Mouse (Mus musculus) regulatory T cell (primary cell): ENCODE measurements around the gene Jag2.

Experiments
- in situ Hi-C: fragments of 300-600 bp; cut with MboI, MseI; formaldehyde crosslinking; loops from one replicate; pipeline ENCODE4 v1.15.1; 2025; ENCODE audit warnings: high pct_unique_total_duplicates

Jag2 gene

DNA sequence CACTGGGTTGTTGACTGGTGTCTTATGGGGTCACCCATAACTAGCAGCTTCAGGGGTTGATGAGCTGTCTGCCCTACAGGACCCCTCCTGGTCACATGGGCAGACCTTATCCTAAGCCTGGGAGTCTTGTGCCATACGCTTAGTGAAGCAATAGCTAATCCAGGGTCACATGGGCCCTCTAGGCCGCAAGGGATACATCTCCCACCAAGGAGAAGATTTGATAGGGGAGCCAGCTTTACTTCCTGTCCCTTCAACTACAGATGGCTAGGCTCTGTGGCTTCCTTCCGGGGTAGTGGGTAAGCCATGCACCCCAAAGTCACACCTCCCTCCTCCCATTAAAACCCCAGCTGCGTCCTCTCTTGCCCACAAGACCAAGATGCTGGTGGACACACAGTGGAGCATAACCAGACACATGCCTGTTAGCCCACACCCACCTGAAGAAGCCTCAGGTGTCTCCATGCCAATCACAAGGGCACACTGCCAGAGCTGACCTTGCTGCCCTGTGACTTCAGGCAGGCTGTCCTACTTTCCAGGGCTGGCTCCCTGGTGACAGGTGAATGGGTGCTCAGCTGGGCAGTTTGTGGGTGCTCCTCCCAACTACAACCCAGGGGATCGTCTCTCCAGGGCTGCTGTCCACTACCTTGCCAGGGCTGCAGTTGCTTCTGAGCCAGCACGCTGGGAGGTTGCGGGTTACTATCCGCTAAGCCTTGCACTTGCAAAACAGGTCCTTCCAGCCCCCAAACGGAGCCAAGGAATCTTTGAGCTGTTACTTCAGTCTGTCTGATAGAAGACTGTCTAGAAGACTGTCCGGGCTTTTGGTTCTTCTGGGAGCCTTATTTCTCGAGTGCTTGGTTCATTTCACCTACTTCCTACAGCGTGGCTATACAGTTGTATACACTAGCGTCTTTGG is 61.1 kb downstream of the Jag2 start, which contains the start of gene Gpr132:
Gpr132 (minus strand) TSS at position 51 of the 910 bp plus-strand sequence.
- in situ Hi-C loops = no loop called here

DNA sequence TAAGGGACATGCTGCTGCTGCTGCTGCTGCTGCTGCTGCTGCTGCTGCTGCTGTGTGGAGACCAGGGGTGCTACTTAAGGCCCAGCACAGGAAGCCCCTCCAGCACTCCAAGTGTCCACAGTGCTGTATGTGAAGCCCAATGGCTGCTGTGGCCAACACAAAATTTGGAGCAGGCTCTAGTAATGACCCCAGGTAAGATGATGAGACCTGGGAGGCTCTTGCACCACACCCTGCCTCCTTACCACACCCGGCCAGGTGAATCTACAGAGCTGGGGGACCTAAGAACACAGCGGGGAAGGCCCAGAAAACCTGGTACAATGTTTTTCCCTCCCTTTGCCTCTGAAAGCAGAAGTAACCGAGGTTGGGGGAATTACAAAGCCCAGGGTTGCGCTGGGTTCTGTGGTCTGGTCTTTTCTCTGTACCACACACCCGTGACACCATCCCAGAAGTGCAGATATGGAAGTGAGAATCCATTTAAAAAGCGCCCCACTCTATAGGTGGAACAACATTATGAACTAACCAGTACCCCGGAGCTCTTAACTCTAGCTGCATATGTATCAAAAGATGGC is 62.4 kb downstream of the Jag2 start:
- in situ Hi-C loops = no loop called here

DNA sequence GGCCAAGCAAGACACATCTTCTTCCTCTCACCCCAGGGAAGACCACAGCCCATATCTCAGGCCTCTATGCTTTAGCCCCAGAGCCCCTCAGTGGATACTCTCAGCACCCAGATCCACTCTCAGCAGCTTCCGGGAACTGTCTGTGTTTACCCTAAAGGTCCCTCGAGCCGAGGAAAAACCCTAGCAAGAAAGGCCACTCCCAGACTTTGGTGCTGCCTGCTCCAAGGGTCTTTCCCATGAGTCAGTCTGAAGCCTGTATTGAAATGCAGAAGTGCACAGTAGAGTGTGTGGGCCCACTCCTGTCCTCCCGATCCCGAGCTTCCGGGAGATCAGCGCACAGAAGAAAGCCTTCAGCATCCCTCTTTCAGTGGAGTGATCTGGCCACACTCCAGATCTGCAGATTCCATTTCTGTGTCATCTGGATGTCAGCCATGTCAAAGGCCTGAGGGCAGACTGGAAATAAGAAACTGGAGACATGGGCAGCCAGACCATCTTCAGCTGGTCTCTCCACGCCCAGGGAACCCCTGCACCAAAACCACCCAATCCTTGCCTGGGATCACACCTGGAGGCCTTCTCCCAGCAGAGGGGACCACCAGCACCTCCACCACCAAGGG is 63.0 kb downstream of the Jag2 start:
- in situ Hi-C loops = no loop called here

DNA sequence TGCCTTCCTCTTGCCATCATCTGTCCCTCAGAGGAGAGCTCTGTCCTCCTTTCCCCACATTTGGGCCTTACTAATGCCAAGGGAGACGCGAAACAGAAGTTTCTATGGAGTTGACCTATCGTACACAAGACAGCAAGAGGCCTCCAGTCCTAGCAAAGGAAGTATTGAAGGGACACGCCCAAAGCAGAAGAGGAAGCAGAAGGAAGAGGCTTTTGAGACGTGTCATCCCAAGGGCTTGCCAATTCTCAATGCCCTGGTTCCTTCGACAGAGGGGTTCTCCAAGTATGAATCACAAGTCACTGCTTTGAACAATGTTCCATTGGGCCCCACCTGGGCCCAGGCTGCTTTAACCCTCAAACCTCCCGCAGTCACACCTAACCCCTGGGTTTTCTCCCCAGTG is 64.8 kb downstream of the Jag2 start:
- in situ Hi-C loops = no loop called here

DNA sequence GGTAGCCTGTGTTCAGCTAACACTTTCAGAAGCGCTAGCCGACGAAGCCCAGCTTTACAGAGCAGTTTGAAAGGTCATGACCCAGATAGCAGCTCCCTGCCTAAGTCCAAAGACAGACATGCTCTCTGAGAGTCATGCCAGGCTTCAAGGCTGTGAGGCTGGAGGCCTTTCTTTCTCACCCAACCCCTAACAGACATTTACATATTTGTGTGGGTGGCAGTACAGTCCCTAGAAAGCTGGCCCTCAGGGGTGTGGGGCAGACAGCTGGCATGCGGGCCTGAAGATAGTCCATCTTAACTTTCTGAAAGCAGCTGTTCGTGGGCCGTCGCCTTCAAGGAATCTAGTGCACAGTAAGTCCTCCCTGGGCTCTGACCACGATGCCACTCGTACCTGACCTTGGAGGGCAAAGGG is 67.7 kb downstream of the Jag2 start:
- in situ Hi-C loops = no loop called here

DNA sequence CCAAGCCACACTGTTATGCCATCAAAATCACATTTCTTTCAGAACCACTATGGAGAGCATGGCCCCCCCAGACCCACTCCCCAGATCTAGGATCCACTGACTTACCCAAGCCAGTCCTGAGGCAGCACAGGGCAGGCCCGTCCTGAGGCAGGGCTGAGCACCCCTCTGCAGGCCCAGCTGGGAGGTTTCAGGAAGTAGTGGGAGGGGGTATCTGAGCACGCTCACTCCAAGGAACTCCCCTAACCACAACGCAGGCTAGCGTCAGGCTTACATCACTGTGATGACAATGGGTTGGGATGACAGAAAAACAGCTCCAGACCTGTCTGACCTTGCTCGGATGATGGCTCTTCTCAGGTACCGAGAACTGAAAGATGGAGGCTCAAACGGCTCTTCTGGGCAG is 68.8 kb downstream of the Jag2 start:
- in situ Hi-C loops = no loop called here

DNA sequence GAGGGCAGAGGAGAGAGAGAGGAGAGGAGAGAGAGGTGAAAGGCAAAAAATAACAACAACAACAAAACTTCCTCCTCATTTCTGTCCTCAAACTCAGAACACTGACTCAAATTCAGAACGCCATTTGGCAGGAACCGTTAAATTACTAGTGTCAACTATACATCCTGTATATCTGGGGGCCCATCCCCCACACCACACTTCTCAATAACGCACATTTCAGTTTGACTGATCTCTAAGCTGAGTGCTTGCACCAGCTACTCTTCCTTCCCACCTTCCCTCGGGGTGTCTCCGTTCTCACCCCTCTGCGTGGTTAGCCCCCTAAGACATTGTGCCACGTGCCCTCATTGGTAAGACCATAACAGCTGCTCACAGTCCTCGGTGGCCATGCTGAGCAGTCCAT is 69.6 kb downstream of the Jag2 start:
- in situ Hi-C loops = no loop called here

DNA sequence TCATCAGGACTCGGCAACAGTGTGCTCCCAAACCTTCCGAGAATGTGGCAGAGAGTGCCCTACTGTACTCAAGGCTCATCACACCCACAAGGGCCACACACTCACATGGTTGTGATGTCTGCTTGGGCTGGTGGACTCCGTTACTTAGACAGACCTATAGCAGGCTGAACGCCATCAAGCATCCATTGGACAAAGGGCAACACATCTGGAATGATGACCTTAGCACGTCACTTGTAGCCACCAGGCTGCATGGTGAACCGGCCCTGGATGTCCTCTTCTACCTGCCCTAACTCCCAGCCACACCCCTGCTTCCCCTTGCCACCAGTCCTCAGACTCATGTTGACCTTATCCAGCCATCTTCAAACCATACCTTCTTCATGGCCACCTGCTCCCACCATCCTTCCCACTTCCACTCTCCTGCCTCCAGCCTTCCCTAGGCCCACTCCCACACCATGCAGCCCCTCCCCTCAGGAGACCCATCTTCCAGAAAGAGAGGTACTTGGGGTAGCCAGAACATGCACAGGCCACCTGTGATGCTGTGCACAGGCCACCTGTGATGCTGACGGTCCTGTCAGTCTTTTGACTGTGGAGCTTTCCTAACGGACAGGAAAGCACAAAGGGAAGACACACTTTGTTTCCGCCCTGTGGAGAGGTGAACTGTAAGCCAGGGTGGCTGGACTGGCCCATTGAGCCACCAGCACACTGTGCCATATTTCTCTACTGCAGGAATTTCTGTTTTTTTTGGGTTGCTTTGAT is 70.8 kb downstream of the Jag2 start:
- in situ Hi-C loops = no loop called here
